Mouse (Mus musculus) cerebellum, adult 2 months (tissue): Measurements from ENCODE around the gene Ccdc183. TPM values are rescaled to one million over a fixed set of nuclear protein-coding genes. Genes with fewer than 3 reads are reported as not detected.

Experiments
- DNase-seq, 2 experiments: peaks; one replicate each; pipeline ENCODE4 v3.0.0; 2021
- H3K27ac ChIP-seq: fragments of 200-500 bp; 2 replicates; pipeline ENCODE4 v1.5.1; 2012; ENCODE audit warnings: low read length, control low read depth, inconsistent platforms; ENCODE audit not compliant: insufficient read depth
- H3K27me3 ChIP-seq: fragments of 200-500 bp; 2 replicates; pipeline ENCODE4 v1.6.1; 2012; ENCODE audit warnings: inconsistent platforms, mild to moderate bottlenecking, low read length, moderate library complexity; ENCODE audit not compliant: control insufficient read depth, insufficient read depth
- H3K4me1 ChIP-seq: fragments of 200-500 bp; 2 replicates; pipeline ENCODE4 v1.6.1; 2011; ENCODE audit warnings: low read length; ENCODE audit not compliant: control insufficient read depth, insufficient read depth
- H3K4me3 ChIP-seq: fragments of 200-500 bp; replicated peaks from 2 replicates; pipeline ENCODE3; 2011; ENCODE audit warnings: mild to moderate bottlenecking, low read depth, low read length, control low read depth; ENCODE audit not compliant: insufficient read depth
- CTCF ChIP-seq: fragments of 200-500 bp; IDR thresholded peaks from 2 replicates; pipeline ENCODE4 v1.5.1; 2011; ENCODE audit warnings: low read depth, mild to moderate bottlenecking, control low read depth, low read length, moderate library complexity, borderline replicate concordance; ENCODE audit not compliant: insufficient read depth
- POLR2A ChIP-seq: fragments of 200-500 bp; IDR thresholded peaks from 2 replicates; pipeline ENCODE4 v1.6.1; 2011; ENCODE audit warnings: low read length, control low read depth, borderline replicate concordance; ENCODE audit not compliant: insufficient read depth
- WGBS: fragments of 180-500 bp; shearing (Covaris S2); methylation state at CpG from one replicate; pipeline ENCODE4 v1.1.7; 2018; 5-methylcytosine and 5-hydroxymethylcytosine counted together
- polyA plus RNA-seq: library from polyadenylated mRNA; depleted of rRNA; stranded (reverse); fragments of >200 nt; gene quantifications from 2 replicates; pipeline ENCODE4 v1.2.3, GENCODE M21; 2012; rRNA removed

Gene Ccdc183
- polyA plus RNA-seq, 1 experiment = not detected

DNA sequence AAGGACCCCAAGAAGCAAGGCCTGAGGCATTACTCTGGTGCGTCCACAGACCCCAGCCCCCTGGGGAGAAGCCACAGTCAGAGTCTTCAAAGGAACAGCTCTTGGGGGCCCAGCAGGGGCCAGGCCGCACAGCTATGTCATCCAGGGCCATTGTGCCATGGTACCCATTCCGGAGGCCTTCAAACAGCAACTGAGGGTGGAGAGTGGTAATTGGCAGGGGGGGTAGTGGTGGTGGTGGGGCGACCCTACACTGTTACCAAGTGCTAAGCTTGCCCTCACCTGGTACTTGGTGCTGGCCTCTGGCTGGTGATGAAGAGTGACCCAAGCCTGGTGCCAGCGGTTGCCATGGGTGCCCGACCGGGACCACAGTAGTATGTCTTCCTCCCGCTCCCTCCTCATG lies 51.7 kb downstream of the Ccdc183 start:
- DNase-seq = peak; percentile 26 to 29
- Histone ChIP-seq H3K4me3 (no peak overlapping the region), H3K4me1 (peaks cover 37% of the 10 kb centered on the region), H3K27me3 (no peaks in the 10 kb centered on the region), H3K27ac (no peak overlapping the region)
- TF ChIP-seq POLR2A (no peak), CTCF (no peak)
- WGBS = 84% methylated on average over 8 of the region's 8 CpGs

DNA sequence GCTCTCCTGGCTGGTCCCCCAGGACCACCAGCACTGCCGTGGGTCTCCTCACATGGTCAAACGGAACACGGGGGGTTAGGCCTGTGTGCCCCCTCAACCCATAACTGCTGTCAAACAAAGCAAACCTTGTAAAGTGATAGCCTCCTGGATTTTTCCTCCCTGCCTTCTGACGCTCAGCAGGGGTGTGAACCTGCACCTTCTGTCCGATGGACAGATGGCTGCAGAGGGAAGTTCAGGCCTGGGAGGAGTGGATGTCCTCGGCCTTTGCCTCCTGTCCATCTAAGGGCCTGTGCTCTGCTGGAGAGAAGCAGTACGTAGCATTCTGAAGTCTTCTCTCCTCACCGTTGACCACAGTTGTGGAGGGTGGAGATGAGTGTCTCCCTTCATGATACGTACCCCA lies 55.5 kb downstream of the Ccdc183 start:
- Histone ChIP-seq H3K27ac (peak overlapping the region; percentile 80), H3K27me3 (no peaks in the 10 kb centered on the region), H3K4me1 (peaks cover 41% of the 10 kb centered on the region), H3K4me3 (no peak overlapping the region)
- 14% methylated on average over 9 of the region's 9 CpGs for WGBS
- DNase-seq = peak; percentile 88 to 90
- no peak for TF ChIP-seq CTCF
- TF ChIP-seq POLR2A = peak; percentile 19; the same call in 1 of the 2 replicates

DNA sequence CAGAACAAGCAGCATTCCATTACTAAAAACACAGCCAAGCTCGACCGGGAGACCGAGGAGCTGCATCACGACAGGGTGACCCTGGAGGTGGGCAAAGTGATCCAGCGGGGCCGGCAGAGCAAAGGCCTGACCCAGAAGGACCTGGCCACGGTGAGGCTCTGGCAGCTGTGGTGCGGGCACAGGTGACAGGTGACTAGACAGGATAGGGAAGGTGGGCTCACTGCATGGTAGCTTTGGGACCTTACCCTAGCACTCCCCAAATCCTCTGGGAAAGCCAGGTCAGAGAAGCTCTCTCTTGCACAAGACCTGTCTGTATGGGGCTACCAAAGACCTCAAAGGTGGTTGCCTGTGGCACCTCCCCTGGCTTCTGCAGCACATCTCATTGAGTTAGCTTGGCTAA lies 56.9 kb downstream of the Ccdc183 start:
- no peak for TF ChIP-seq CTCF
- no peak for TF ChIP-seq POLR2A
- Histone ChIP-seq H3K27me3 (no peaks in the 10 kb centered on the region), H3K4me3 (no peak overlapping the region), H3K27ac (no peak overlapping the region), H3K4me1 (peaks cover 39% of the 10 kb centered on the region)
- WGBS = 71% methylated on average over 8 of the region's 8 CpGs
- DNase-seq = peak; percentile 22 to 36

DNA sequence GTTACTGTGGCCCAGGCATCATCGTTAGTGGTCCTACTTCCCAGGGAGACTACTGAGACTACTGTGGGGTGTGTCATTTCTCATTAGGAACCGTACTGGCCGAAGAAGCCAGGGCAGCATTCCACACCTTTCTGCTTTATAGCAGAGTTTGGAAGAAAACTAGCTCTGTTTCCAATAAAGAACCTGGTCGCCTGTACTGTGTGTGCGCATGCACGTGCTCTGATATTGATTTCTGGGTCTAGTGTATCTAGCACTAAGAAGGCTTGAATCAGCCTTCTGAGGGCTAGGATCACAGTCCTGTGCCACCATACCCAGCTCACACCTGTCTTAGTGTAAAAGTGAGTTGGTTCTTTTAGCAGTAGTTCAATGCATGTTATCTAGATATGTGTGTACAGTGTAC lies 58.7 kb downstream of the Ccdc183 start:
- Histone ChIP-seq H3K27me3 (no peaks in the 10 kb centered on the region), H3K4me1 (peaks cover 36% of the 10 kb centered on the region), H3K27ac (no peak overlapping the region), H3K4me3 (peak overlapping the region; percentile 88)
- DNase-seq = no peak
- 38% methylated on average over 6 of the region's 6 CpGs for WGBS
- TF ChIP-seq CTCF = no peak
- no peak for TF ChIP-seq POLR2A

Other genes with a start within 250 kb of the Ccdc183 start
- 4.4 and 4.7 TPM in 2 replicates for gene Sapcd2, start 245.4 kb downstream of the Ccdc183 start, polyA plus RNA-seq
- gene Entpd2, start 221.8 kb downstream of the Ccdc183 start, polyA plus RNA-seq = 12.3 and 12.5 TPM in 2 replicates
- 502 and 505 TPM in 2 replicates for gene Npdc1, start 218.3 kb downstream of the Ccdc183 start, polyA plus RNA-seq
- gene Fut7, start 194.4 kb downstream of the Ccdc183 start, polyA plus RNA-seq = 0.51 and 0.71 TPM in 2 replicates
- 285 and 294 TPM in 2 replicates for gene Abca2, start 189.0 kb downstream of the Ccdc183 start, polyA plus RNA-seq
- gene Clic3, start 160.8 kb downstream of the Ccdc183 start, polyA plus RNA-seq = 0.84 and 2.8 TPM in 2 replicates
- 196 and 230 TPM in 2 replicates for gene Paxx, start 156.6 kb downstream of the Ccdc183 start, polyA plus RNA-seq
- gene Ptgds, start 147.6 kb downstream of the Ccdc183 start, polyA plus RNA-seq = 2,130 and 2,485 TPM in 2 replicates
- not detected in 2 replicates for gene Lcn12, start 123.8 kb downstream of the Ccdc183 start, polyA plus RNA-seq
- gene Fbxw5, start 116.9 kb downstream of the Ccdc183 start, polyA plus RNA-seq = 54.7 and 59.4 TPM in 2 replicates
- 3.6 and 4.2 TPM in 2 replicates for gene C8g, start 116.0 kb downstream of the Ccdc183 start, polyA plus RNA-seq
- gene Traf2, start 70.7 kb downstream of the Ccdc183 start, polyA plus RNA-seq = 12.3 and 12.5 TPM in 2 replicates
- gene Edf1, start 59.8 kb downstream of the Ccdc183 start, polyA plus RNA-seq = 345 and 350 TPM in 2 replicates
- 3.0 and 4.4 TPM in 2 replicates for gene Mamdc4, start 42.8 kb downstream of the Ccdc183 start, polyA plus RNA-seq
- 176 and 186 TPM in 2 replicates for gene Phpt1, start 42.5 kb downstream of the Ccdc183 start, polyA plus RNA-seq
- 257 and 312 TPM in 2 replicates for gene Ajm1, start 35.9 kb downstream of the Ccdc183 start, polyA plus RNA-seq
- gene Rabl6, start 9.2 kb downstream of the Ccdc183 start, polyA plus RNA-seq = 161 and 172 TPM in 2 replicates
- gene Tmem141, start 4.3 kb upstream of the Ccdc183 start, polyA plus RNA-seq = 79.7 and 85.7 TPM in 2 replicates
- gene Fcna, start 10.4 kb upstream of the Ccdc183 start, polyA plus RNA-seq = 0.31 and 0.35 TPM in 2 replicates
- gene Lcn8, start 35.4 kb upstream of the Ccdc183 start, polyA plus RNA-seq = not detected in 2 replicates
- gene Lcn5, start 40.3 kb upstream of the Ccdc183 start, polyA plus RNA-seq = not detected in 2 replicates
- not detected in 2 replicates for gene Lcn6, start 59.1 kb upstream of the Ccdc183 start, polyA plus RNA-seq
- gene Lcn10, start 65.0 kb upstream of the Ccdc183 start, polyA plus RNA-seq = not detected in 2 replicates
- not detected in 2 replicates for gene Obp2a, start 82.4 kb upstream of the Ccdc183 start, polyA plus RNA-seq
- 99.5 and 101 TPM in 2 replicates for gene Bmyc, start 89.1 kb upstream of the Ccdc183 start, polyA plus RNA-seq
- not detected in 2 replicates for gene Obp2b, start 119.3 kb upstream of the Ccdc183 start, polyA plus RNA-seq
- gene Lcn3, start 147.9 kb upstream of the Ccdc183 start, polyA plus RNA-seq = not detected in 2 replicates
- gene Lcn11, start 159.3 kb upstream of the Ccdc183 start, polyA plus RNA-seq = not detected in 2 replicates
- not detected in 2 replicates for gene Gm13539, start 164.6 kb upstream of the Ccdc183 start, polyA plus RNA-seq
- not detected in 2 replicates for gene Glt6d1, start 198.2 kb upstream of the Ccdc183 start, polyA plus RNA-seq
- gene Lcn9, start 205.5 kb upstream of the Ccdc183 start, polyA plus RNA-seq = 0.13 TPM in 1 of 2 replicates, not detected in the other
- gene Sohlh1, start 229.6 kb upstream of the Ccdc183 start, polyA plus RNA-seq = 0.08 TPM in 1 of 2 replicates, not detected in the other
- gene Kcnt1, start 246.1 kb upstream of the Ccdc183 start, polyA plus RNA-seq = 409 and 456 TPM in 2 replicates